Mouse (Mus musculus) gastrocnemius, adult 2 months (tissue): ENCODE data around the gene Fth1. TPM values are rescaled to one million over a fixed set of nuclear protein-coding genes. Genes with fewer than 3 reads are reported as not detected.

Source experiments
- DNase-seq: peaks from one replicate; pipeline ENCODE4 v3.0.0; 2022
- H3K27ac ChIP-seq: fragments of 200-600 bp; 2 replicates; pipeline ENCODE4 v1.8.1; 2022; ENCODE audit warnings: mild to moderate bottlenecking
- H3K4me3 ChIP-seq: fragments of 200-600 bp; 2 replicates; pipeline ENCODE4 v1.8.1; 2022; ENCODE audit warnings: mild to moderate bottlenecking, moderate library complexity
- CTCF ChIP-seq: fragments of 200-600 bp; IDR thresholded peaks from 2 replicates; pipeline ENCODE4 v1.8.1; 2022; ENCODE audit warnings: antibody characterized with exemption, mild to moderate bottlenecking, moderate library complexity
- intact Hi-C: fragments of 180-260 bp; cut with DNase I; formaldehyde crosslinking; loops from one replicate; pipeline ENCODE4 v1.15.1; 2025
- total RNA-seq, 2 experiments: library from RNA; stranded (reverse); gene quantifications; 2 replicates each; pipeline ENCODE4 v1.2.3; 2021

Fth1 gene
- total RNA-seq, 2 experiments from 2014 or later, result 2,168 to 2,432 TPM

DNA sequence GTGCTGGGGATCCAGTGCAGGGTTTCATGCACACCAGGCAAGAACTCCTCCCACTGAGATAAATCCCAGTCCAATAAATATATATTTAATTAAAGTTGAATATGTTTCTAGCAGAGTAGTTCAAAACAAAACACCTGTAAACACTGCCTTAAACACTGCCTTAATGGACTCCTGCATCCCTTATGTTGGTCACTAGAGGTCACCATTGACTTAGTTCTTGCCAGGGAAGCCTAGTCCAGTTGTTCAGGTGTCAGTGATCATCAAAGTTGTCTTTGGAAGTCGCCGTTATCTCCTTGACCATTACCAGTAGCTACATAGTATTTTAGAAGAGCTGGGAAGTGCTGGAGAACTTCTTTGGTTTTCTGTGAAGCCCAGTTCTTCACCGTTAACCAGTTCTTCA, 19.9 kb downstream of the Fth1 start:
- peak; percentile 93 for TF ChIP-seq CTCF
- H3K27ac ChIP-seq, result no peak overlapping the region
- intact Hi-C loops, result loop anchor here (1.0 to 2.0 kb wide), 2 partner anchors 34 to 198 kb away; no protein-coding TSS in a partner anchor
- no peak for DNase-seq
- no peak overlapping the region for H3K4me3 ChIP-seq

DNA sequence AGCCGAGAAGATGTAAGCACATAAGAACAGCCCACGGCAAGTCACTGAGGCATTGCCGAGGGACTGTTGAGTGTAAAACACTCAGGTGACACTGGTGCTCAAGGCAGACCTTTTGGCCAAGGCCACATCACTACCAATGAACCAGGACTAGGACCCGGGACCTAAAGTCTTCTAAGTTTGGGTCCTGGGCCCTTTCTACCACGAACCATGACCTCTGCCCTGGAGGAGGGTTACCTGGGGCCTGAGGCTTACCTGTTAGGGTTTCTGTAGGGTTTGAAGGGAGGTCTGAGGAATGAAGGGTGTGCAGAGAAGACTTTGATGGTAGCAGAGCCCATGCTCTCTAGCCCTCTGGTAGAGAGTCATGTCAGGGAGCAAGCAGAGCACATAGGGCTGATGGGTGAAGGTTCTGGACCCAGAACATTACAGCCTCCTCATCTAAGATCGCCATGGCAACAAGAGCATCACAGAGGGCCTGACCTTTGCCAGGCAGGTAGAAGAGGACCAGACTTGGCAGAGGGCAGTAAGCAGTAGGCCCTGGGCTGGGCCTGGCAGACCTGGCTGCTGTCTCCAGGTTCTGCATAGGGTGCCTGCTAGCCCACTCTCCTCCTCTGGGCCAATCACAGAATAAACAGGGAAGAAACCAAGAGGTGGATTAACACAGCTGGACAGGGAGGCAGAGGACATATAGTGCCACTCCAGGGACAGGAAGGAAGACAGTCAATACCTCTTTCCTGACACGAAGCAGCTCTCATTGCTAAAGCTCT, 21.0 kb downstream of the Fth1 start, which contains the start of the genes Best1 and Rab3il1:
Best1 (minus strand) TSS at position 428 of the 764 bp plus-strand sequence.
Rab3il1 (plus strand) TSS at position 464 of the 764 bp plus-strand sequence.
- intact Hi-C loops, result loop anchor here (2.0 kb wide), 1 partner anchor 197 kb away; no protein-coding TSS in a partner anchor
- Histone ChIP-seq H3K4me3 (no peak within 1 kb of the TSS), H3K27ac (no peak within 1 kb of the TSS)
- TF ChIP-seq CTCF, result no peak
- DNase-seq, result no peak

DNA sequence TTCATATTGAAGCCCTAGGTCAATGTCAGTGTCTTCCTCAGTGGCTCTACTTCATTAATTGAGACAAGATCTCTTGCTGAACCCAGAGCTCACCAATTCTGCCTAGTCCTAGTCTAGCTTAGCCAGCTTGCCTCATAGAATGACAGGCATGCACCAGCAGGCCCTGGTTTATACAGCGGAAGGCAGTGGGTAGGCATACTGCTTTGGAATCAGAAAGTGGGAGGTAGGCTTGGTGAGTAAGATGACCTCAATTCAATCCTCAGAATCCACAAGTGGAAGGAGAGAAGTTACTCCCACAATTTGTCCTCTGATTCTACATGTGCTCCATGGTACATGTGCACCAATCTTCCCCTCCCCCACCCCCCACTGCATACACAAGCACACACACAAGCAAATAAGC, 23.3 kb downstream of the Fth1 start:
- no peak overlapping the region for H3K4me3 ChIP-seq
- intact Hi-C loops, result no loop called here
- TF ChIP-seq CTCF, result no peak
- DNase-seq, result no peak
- no peak overlapping the region for H3K27ac ChIP-seq

DNA sequence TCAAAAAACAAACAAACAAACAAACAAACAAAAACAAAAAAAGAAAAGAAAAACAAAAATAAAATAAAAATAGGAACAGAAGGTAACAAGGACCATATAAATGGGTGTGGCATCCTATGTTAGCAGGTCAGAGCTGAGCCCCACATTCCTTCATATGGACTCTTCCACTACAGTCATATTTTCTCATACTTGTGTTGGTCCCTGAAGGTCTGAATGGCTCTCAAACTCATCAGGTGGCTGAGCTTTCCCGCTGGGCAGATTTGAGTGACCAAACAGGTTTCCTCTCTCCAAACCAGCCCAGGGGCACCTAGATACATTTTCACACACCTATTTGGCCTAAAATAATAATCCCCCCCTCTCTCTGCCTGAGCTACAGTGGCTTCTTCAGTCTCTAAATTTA, 31.0 kb downstream of the Fth1 start:
- no peak for TF ChIP-seq CTCF
- no peak for DNase-seq
- intact Hi-C loops, result no loop called here
- H3K27ac ChIP-seq, result no peak overlapping the region
- H3K4me3 ChIP-seq, result no peak overlapping the region

DNA sequence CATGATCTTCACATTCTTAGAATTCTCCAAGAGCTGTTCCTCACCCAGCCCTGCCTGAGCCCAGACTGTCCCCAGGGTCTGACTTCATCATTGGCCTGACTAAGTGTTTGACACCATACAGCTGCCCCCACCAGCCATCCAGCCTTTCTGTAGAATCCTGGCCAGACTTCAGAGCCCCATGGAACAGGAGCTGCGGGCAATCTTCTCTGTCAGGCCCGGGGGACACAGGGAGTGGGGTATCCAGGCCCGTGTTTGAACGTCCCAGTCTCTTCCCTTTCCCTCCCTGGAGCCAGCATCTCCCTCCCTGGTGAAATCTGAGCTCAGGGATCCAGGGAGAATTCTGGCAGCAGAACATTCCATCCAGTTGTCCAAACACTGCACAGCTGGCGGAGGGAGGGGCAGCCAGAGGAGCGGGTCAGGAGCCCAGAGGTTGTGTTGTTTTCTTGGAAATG, 32.5 kb downstream of the Fth1 start:
- intact Hi-C loops, result no loop called here
- Histone ChIP-seq H3K27ac (peak overlapping the region; percentile 86), H3K4me3 (no peak overlapping the region)
- DNase-seq, result peak; percentile 80
- TF ChIP-seq CTCF, result no peak

DNA sequence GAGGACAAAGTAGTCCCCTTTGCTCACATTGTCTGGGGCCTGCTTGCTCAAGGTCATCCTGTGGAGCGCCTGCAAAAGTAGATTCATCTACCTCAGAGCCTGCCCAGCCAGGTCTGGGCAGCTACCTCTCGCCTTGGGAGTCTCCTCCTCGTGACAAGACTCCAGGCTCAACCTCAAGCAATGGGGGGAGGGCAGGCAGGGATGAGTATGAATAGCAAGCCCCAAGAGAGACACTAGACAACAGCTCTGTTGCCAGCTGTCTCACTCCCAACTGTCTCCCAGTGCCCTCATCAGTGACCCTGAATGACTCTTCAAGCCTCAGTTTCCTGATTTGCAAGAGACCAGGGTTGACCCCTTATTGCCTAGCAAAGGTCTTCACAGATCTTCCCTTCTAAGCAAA, 33.0 kb downstream of the Fth1 start:
- H3K27ac ChIP-seq, result peak overlapping the region; percentile 86
- no peak for TF ChIP-seq CTCF
- peak; percentile 70 for DNase-seq
- intact Hi-C loops, result no loop called here
- no peak overlapping the region for H3K4me3 ChIP-seq

DNA sequence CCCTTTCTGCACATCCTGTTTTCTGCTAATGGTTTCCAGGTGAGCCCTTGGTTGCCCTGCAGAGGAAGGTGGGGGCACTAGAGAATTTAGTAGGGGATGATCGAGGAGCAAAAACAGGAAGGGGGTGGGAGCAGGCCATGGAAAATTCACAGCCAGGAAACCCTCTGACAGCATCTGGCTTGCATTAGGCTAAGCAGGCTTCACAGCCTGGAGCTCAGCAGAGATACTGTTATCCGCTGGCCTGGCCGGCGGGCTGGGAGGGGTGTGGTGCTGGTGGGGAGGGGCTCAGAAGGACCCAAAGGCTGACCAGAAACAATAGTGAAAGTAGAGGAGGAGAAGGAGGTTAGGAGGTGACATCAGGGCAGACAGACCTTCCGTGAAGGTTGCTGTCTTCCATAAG, 33.5 kb downstream of the Fth1 start:
- peak overlapping the region; percentile 86 for H3K27ac ChIP-seq
- TF ChIP-seq CTCF, result no peak
- peak; percentile 80 for DNase-seq
- H3K4me3 ChIP-seq, result no peak overlapping the region
- intact Hi-C loops, result no loop called here

DNA sequence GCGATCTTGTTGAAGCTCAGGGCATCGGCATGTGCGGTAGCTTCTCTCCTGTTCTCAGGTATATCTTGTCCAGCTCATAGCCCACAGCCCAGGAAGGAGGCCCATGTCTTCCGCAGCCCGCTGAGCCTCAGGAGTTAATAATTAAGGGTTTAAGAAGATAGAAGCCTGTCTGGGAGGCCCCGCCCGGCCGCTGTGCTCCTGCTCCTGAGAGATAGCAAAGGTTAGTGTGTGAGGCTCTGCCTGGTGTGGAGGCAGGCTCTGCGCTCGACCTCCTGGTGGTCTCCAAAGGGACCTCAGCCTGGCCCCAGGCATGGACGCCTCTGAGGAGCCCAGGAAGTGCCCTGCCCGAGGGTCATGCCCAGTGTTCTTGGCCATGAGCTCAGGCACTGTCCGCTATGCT, 34.4 kb downstream of the Fth1 start:
- Histone ChIP-seq H3K27ac (peak overlapping the region; percentile 86), H3K4me3 (no peak overlapping the region)
- TF ChIP-seq CTCF, result no peak
- no peak for DNase-seq
- intact Hi-C loops, result no loop called here

DNA sequence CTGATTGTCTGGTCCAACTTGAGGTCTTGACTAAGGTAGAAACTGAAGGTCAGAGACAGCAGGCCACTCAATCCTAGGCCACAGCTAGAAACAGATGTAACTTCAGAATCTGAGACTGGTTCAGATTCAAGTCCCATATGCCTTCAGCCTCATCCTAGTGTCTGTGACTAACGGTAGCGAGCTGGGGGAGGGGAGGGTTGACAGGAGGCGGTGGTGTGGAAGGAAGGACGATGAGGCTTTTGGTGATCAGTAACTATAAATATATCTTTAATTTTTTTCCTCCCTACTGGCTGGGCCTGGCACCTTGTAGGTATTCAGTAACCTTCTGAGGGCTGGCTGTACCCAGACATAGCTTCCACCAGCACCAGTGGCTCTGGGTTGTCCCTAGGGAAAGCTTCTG, 35.0 kb downstream of the Fth1 start:
- no peak for DNase-seq
- TF ChIP-seq CTCF, result no peak
- Histone ChIP-seq H3K4me3 (no peak overlapping the region), H3K27ac (peak overlapping the region; percentile 86)
- intact Hi-C loops, result no loop called here

DNA sequence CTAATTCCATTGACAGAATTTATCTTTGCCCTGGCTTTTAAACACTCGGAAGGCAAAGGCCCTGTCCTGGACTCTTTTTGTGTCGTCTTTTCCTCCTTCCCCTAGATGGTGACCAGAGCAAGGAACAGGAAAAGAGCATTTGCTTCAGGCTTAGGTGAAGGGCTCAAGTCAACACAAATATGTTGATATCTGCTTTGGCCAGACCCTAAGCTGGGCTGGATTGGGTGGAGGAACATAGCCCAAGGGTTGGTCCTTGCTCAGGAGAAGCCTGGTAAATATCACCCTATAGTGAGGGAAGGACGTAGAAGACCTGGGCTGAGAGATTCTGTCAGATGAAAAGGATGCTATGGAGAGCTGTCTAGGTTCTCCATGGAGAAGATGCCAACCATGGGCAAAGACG, 35.8 kb downstream of the Fth1 start:
- intact Hi-C loops, result no loop called here
- DNase-seq, result no peak
- Histone ChIP-seq H3K4me3 (no peak overlapping the region), H3K27ac (0 out of 2 replicates have a peak overlapping the region, but pooled peaks have one; percentile 86)
- TF ChIP-seq CTCF, result no peak

DNA sequence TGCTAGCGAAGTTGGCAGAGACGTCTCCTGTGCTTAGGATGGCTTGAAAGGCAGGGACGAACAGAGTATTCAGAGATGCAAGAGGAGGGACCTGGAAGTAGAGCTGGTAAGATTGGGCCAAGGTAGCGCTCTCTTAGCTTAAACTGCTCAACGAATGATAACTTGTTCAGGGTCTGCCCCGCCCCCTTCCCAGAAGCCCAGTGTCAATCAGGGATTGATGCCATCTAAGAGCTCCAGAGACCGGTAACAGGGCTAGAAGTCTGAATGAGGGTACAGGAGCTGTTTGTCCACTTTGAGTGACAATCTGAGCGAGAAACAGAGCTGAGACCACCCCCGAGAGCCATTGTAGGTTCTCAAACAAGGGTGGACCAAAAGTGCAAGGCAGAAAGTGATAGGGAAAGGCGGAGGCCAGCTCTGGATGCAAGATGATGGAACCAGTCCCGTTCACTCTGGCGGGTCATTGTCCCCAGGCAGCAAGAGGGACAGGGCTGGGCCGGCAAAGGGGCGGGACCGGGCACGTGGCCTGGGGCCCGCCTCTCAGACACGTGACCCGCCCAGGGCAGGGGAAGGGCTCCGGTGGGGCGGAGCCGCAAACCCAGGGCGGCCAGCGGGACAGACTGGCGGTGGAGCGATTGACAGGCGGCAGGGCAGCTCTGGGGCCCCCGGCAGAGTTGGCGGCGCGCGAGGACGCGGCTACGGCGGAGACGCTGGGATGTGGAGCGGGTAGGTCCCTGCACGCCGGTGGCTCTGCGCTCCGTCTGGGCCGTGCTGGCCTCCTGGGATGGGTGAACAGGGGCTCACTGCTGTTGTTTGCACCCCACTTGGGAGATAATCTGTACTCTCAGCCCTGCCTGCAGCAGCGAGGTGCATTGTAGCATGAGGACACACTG, 37.5 kb downstream of the Fth1 start:
- Histone ChIP-seq H3K27ac (peak overlapping the region; percentile 87), H3K4me3 (peak overlapping the region; percentile 77)
- intact Hi-C loops, result no loop called here
- DNase-seq, result peak; percentile 97
- no peak for TF ChIP-seq CTCF

DNA sequence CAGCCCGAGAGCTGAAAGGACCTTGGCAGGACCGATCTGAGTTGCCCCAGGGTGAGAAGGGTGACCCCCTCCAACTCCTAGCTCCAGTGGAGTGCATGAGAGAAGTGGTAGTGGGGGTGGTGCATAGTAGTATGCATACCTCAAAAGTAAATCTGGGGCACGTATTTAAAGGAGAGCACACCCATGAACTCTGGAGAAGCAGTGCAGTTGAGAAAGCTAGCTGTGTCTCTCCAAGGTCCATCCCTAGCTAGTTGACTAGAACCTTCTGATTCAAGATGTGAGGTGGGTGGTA, 38.1 kb downstream of the Fth1 start:
- peak overlapping the region; percentile 77 for H3K4me3 ChIP-seq
- no peak for DNase-seq
- TF ChIP-seq CTCF, result no peak
- peak overlapping the region; percentile 87 for H3K27ac ChIP-seq
- intact Hi-C loops, result no loop called here

DNA sequence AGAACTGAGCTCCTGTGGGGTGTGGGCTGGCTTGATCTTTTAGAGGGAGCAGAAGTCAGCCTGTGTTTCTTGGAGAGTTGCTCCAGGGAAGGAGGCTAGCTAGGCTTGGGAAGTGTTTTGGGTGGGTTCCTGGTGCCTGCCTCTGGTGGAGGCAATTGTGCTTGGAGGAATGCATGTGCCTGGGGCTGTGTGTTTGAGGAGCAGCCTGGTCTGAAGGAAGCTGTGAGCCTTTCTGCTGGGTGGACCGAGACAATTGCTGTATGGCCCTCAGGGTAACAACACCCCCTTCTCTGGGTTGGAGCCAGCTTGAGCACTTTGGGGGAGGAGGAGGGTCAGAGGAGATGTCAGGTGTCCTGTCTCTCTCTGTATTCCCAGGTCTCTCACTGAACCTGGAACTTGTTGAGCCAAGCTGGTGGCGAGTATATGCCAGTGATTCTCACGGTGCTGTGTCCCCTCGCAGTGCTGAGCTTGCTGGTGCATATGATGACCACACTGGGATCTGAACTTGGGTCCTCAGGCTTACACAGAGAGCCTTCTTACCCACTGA, 38.9 kb downstream of the Fth1 start:
- intact Hi-C loops, result no loop called here
- no peak for TF ChIP-seq CTCF
- Histone ChIP-seq H3K4me3 (peak overlapping the region; percentile 77), H3K27ac (peak overlapping the region; percentile 87)
- DNase-seq, result no peak
